Mouse (Mus musculus): ENCODE data around the gene Dynlrb2. TPM values are rescaled to one million over a fixed set of nuclear protein-coding genes. Genes with fewer than 3 reads are reported as not detected.
A peak's percentile ranks its signal among the peaks of the same experiment; 100 is the strongest.

The Dynlrb2 gene
- 1 to 10 TPM; 1.3 to 3.6 TPM for total RNA-seq (2021)
- long read RNA-seq, experiment 1, partial matches to known transcripts: 0 of 1 reads
- long read RNA-seq, experiment 1, other reads (novel, unspliced or antisense): 0 of 1 reads
- long read RNA-seq, experiment 2: 0 reads

DNA sequence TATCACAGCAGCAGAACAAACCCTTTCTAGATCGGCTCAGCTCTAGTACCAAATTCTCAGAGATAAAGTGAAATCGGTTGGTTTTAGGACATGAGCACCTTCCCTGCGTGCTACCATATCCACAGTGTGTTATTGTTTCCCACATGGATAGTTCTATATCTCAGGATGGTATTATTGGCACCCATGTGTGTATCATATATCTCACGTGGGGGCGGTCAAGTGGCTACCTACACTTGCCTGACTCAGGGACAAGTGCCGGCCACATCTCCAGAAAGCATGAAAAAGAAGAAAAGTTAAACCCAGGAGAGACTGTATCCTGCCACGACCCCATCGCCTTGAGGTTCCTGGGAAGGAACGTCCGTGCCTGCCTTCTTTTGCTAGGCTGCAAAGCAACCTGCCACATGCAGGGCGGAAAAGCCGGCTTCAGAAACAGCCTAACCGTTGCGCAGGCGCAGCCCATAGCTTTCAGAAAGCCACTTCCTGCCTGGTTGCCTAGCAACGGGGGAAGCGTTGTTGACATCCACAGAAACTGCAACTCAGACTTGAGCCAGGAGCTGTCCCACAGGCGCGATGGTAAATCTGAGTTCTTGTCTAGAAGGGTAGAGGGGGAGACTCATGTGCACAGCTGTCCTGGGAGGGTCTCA is at the start of gene Dynlrb2:
Gene Dynlrb2, plus strand, starts transcription at position 498 of the 644 bp plus-strand sequence.
- no peak; the same call in 1 of the 2 replicates for TF ChIP-seq CTCF (IDR thresholded peaks at IDR 0.05)
- DNase-seq (ENCODE audit: extremely low spot score in 1 of 2, low spot score in 2 of 2): peak; percentile 89
- Histone ChIP-seq H3K4me3 (peak within 1 kb of the TSS; percentile 49), H3K27ac (peak within 1 kb of the TSS; percentile 81)
- intact Hi-C loops (cut with DNase I): no loop called here

- TF ChIP-seq CTCF (IDR thresholded peaks at IDR 0.05): no peak
- H3K27ac ChIP-seq: no peak overlapping the region
- intact Hi-C loops (cut with DNase I): no loop called here
- DNase-seq (ENCODE audit: extremely low spot score in 1 of 2, low spot score in 2 of 2): no peak
- H3K4me3 ChIP-seq: no peak overlapping the region
Measured at GRCm38 (mm10) chr8:116458569-116458968, 46.2 kb upstream of the Dynlrb2 start.

GRCm38 (mm10) chr8:116461472-116461871 is 43.3 kb upstream of the Dynlrb2 start:
- no peak overlapping the region for H3K4me3 ChIP-seq
- intact Hi-C loops (cut with DNase I): no loop called here
- TF ChIP-seq CTCF (IDR thresholded peaks at IDR 0.05): no peak
- H3K27ac ChIP-seq: no peak overlapping the region
- no peak for DNase-seq (ENCODE audit: extremely low spot score in 1 of 2, low spot score in 2 of 2)

DNA sequence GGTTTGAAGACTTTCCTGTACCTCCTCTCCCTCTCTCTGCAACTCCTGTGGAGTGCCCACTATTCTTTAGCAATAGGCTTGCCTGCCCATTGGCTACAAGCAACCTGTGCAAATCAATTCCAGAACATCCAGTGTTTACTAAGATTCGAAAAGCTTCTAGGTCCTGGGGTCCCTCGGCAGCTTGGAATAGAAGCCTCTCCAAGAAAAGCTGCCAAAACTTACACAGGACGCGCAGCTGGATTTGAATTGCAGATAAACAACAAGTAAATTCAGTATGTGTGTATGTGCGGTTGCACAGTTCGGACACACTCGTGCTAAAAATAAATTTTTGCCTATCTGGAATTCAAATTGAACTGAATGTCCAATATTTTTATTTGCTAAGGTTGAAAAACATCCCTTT is 38.2 kb upstream of the Dynlrb2 start:
- H3K4me3 ChIP-seq: no peak overlapping the region
- DNase-seq (ENCODE audit: extremely low spot score in 1 of 2, low spot score in 2 of 2): no peak
- intact Hi-C loops (cut with DNase I): no loop called here
- no peak for TF ChIP-seq CTCF (IDR thresholded peaks at IDR 0.05)
- H3K27ac ChIP-seq: no peak overlapping the region

DNA sequence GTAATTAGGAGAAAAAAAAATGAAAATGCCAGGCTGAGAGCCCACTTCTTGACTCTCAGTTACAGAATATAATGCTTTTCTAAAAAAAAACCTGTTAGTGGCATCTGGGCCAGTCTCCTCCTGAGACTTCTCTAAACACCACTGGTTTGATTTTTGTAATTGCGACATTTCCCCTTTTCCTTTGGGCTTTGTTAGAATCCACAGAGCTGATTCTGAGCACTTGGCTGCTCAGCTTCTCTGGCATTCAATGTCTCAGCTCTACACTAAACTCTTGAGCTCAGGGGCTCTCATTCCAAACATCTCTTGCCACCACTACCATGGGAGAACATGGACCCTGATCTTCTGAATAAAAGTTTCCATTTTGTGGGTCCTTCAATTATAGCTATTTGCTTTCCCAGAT is 37.7 kb upstream of the Dynlrb2 start:
- intact Hi-C loops (cut with DNase I): no loop called here
- TF ChIP-seq CTCF (IDR thresholded peaks at IDR 0.05): no peak
- no peak overlapping the region for H3K4me3 ChIP-seq
- no peak for DNase-seq (ENCODE audit: extremely low spot score in 1 of 2, low spot score in 2 of 2)
- H3K27ac ChIP-seq: no peak overlapping the region

- Histone ChIP-seq H3K27ac (no peak overlapping the region), H3K4me3 (no peak overlapping the region)
- no peak for TF ChIP-seq CTCF (IDR thresholded peaks at IDR 0.05)
- DNase-seq (ENCODE audit: extremely low spot score in 1 of 2, low spot score in 2 of 2): no peak
- intact Hi-C loops (cut with DNase I): no loop called here
Measured at GRCm38 (mm10) chr8:116477941-116478340, 26.8 kb upstream of the Dynlrb2 start.

GRCm38 (mm10) chr8:116478681-116479080 is 26.1 kb upstream of the Dynlrb2 start:
- no peak overlapping the region for H3K4me3 ChIP-seq
- H3K27ac ChIP-seq: no peak overlapping the region
- intact Hi-C loops (cut with DNase I): no loop called here
- no peak for DNase-seq (ENCODE audit: extremely low spot score in 1 of 2, low spot score in 2 of 2)
- TF ChIP-seq CTCF (IDR thresholded peaks at IDR 0.05): no peak; the same call in 1 of the 2 replicates

DNA sequence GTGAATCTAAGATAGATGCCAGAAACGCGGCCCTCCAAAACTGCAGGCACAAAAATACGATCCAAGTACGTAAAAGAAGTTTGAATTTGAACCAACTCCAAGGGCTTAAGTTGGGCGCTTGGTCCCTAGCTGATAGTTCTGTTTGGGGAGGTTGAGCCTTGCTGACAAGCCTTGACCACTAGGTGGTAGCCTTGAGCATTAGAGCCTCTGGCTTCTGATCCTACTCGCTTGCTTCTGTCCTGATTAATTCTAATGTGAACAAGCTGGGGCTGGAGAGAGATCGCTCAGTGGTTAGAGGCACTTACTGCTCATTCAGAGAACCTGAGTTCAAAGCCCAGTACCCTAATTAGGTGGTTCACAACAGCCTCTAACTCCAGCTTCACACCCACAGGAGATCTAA is 23.9 kb upstream of the Dynlrb2 start:
- Histone ChIP-seq H3K4me3 (no peak overlapping the region), H3K27ac (no peak overlapping the region)
- peak; percentile 38 to 65 for DNase-seq (ENCODE audit: extremely low spot score in 1 of 2, low spot score in 2 of 2)
- peak; percentile 83 for TF ChIP-seq CTCF (IDR thresholded peaks at IDR 0.05)
- intact Hi-C loops (cut with DNase I): loop anchor here (2.0 to 5.0 kb wide), 3 partner anchors 141 to 388 kb away; no protein-coding TSS in a partner anchor

DNA sequence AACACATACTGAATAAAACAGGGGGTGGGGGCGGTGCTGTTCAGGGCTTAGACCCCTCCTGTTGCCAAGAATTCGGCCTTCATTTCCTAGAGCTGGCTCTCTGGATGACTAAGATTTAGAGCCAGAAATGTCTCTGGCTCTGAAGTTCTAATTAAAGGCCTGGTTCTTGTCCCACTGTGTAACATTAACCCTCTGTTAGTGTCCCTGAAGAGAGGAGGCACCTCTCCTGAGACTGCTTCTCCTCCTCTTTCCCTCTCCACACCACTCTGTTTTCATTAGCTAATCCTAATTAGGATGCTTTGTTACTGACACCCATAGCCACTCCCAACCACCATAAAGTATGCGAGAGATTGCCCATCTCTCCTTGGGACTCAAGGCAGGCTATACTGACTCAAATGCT is 22.0 kb upstream of the Dynlrb2 start:
- no peak for TF ChIP-seq CTCF (IDR thresholded peaks at IDR 0.05)
- Histone ChIP-seq H3K27ac (no peak overlapping the region), H3K4me3 (no peak overlapping the region)
- no peak for DNase-seq (ENCODE audit: extremely low spot score in 1 of 2, low spot score in 2 of 2)
- intact Hi-C loops (cut with DNase I): loop anchor here (5.0 kb wide), 1 partner anchor 140 kb away; no protein-coding TSS in a partner anchor

- Histone ChIP-seq H3K27ac (no peak overlapping the region), H3K4me3 (no peak overlapping the region)
- no peak for DNase-seq (ENCODE audit: extremely low spot score in 1 of 2, low spot score in 2 of 2)
- peak; percentile 81 for TF ChIP-seq CTCF (IDR thresholded peaks at IDR 0.05)
- intact Hi-C loops (cut with DNase I): loop anchor here (5.0 kb wide), 1 partner anchor 138 kb away; no protein-coding TSS in a partner anchor
Measured at GRCm38 (mm10) chr8:116484087-116484486, 20.7 kb upstream of the Dynlrb2 start.

GRCm38 (mm10) chr8:116488546-116488945 is 16.2 kb upstream of the Dynlrb2 start:
- DNase-seq (ENCODE audit: extremely low spot score in 1 of 2, low spot score in 2 of 2): no peak
- no peak overlapping the region for H3K27ac ChIP-seq
- no peak for TF ChIP-seq CTCF (IDR thresholded peaks at IDR 0.05)
- H3K4me3 ChIP-seq: no peak overlapping the region
- intact Hi-C loops (cut with DNase I): no loop called here

GRCm38 (mm10) chr8:116500057-116500809 is 4.5 kb upstream of the Dynlrb2 start:
- intact Hi-C loops (cut with DNase I): loop anchor here (2.0 kb wide), 1 partner anchor 121 kb away; no protein-coding TSS in a partner anchor
- H3K27ac ChIP-seq: no peak overlapping the region
- peak in 1 of 2 experiments; percentile 27 for DNase-seq (ENCODE audit: extremely low spot score in 1 of 2, low spot score in 2 of 2)
- H3K4me3 ChIP-seq: no peak overlapping the region
- no peak for TF ChIP-seq CTCF (IDR thresholded peaks at IDR 0.05)
